Mouse (Mus musculus): ENCODE measurements around the gene Dbnl. TPM values are rescaled to one million over a fixed set of nuclear protein-coding genes. Genes with fewer than 3 reads are reported as not detected.

Gene Dbnl
- polyA plus RNA-seq, 1 experiment from 2014 or later: 64.4 TPM

DNA sequence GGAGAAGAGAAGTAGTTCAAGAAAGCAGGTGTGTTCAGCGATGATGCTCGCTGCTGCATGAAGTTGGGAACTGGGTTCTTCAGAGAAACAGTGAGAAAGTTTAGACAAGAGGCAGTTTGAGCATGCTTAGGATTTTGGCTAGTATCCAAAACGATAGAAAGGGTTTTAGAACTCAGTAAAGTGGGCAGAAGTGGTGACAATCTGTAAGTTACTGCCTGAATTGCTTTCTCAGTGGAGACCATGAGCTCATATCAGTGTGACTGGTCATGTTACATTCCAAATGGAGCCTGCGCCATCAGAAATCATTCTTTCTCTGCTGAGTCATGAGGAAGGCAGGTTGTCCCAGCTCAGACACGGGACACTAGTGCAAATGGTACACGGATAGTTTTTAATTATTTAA lies 22.3 kb upstream of the Dbnl start:
- no peak for ATAC-seq (replicated peaks; ENCODE audit: insufficient number of reproducible peaks, insufficient read depth, low FRiP score, low read depth)
- no peaks in the 10 kb centered on the region for H3K9me3 ChIP-seq (replicated peaks)
- peaks cover 11% of the 10 kb centered on the region for H3K36me3 ChIP-seq
- no peak overlapping the region for H3K9ac ChIP-seq
- peaks cover 11% of the 10 kb centered on the region for H3K4me1 ChIP-seq (replicated peaks)
- no peak overlapping the region for H3K4me2 ChIP-seq
- 66% methylated on average over 6 of the region's 6 CpGs for WGBS
- H3K27ac ChIP-seq: no peak overlapping the region
- H3K27me3 ChIP-seq: no peaks in the 10 kb centered on the region
- H3K4me3 ChIP-seq: no peak overlapping the region

- Histone ChIP-seq H3K36me3 (no peaks in the 10 kb centered on the region; the same call in 1 of the 2 replicates), H3K9me3 (replicated peaks) (no peaks in the 10 kb centered on the region), H3K9ac (no peak overlapping the region), H3K4me2 (no peak overlapping the region), H3K27ac (no peak overlapping the region), H3K4me1 (replicated peaks) (0 out of 2 replicates have a peak, but pooled peaks cover 4% of the 10 kb centered on the region), H3K27me3 (no peaks in the 10 kb centered on the region), H3K4me3 (no peak overlapping the region)
- no peak for ATAC-seq (replicated peaks; ENCODE audit: insufficient number of reproducible peaks, insufficient read depth, low FRiP score, low read depth)
- 78% methylated on average over 2 of the region's 2 CpGs for WGBS
Observed at GRCm38 (mm10) chr11:5778481-5778880, 9.8 kb upstream of the Dbnl start.

DNA sequence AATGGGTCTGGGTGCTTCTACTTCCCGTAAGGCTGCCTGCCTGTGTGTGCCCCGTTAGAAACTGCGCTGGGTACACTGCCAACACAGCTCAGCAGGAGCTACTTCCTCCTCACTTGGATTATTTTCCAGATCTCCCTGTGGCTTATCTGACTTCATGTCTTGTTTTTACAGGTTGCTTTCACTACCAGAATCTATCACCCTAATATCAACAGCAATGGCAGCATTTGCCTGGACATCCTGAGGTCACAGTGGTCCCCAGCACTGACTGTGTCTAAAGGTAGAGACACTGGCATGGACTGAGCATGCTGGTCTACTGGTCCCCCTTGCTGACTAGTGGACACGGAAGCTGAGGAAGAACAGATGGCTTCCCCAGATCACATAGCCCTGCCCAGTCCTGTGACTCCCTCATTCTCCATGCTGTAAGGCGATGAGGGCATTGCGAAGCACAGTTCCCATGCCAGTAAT lies 8.2 kb upstream of the Dbnl start:
- Histone ChIP-seq H3K9ac (no peak overlapping the region), H3K27me3 (no peaks in the 10 kb centered on the region), H3K4me3 (no peak overlapping the region), H3K36me3 (no peaks in the 10 kb centered on the region), H3K27ac (no peak overlapping the region), H3K4me1 (replicated peaks) (0 out of 2 replicates have a peak, but pooled peaks cover 4% of the 10 kb centered on the region), H3K4me2 (no peak overlapping the region), H3K9me3 (replicated peaks) (no peaks in the 10 kb centered on the region)
- 0 out of 2 replicates have a peak, but pooled peaks have one; percentile 31 for ATAC-seq (replicated peaks; ENCODE audit: insufficient number of reproducible peaks, insufficient read depth, low FRiP score, low read depth)
- WGBS: 84% methylated on average over 6 of the region's 6 CpGs

DNA sequence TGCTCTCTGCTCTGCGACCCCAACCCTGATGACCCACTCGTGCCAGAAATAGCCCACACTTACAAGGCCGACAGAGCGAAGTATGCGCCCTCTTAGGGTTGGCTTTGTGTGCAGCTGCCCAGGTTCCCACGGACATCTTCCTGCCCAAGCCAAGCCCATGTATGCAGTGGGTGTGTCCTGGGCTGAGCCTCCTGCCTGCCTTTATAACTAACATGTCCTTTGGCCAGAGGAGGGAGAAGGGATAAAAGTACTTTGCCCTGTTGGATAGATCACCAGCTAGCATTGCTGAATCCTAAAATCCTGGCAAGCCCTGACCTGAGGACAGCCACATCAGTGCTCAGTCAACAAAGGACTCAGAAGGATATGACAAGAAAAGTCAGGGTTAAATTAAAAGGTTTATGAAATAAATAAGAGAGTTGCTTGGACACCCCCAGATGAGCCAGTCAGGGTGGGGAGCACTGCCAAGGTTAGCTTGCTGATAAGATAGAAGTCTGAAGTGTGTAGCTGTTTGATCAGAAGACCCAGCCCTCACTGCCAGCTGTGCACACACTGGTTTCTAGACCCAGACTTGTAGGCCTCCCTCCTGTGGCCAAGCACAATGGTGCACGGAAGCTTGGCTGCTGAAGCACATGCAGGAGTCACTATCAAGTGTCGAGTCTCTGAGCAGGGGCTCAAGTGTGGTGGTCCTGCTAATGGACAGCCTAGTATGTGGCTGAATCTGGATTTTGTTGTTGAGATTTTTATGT lies 5.9 kb upstream of the Dbnl start:
- no peak overlapping the region for H3K27ac ChIP-seq
- no peaks in the 10 kb centered on the region for H3K27me3 ChIP-seq
- H3K4me1 ChIP-seq (replicated peaks): peaks cover 7% of the 10 kb centered on the region; the same call in 1 of the 2 replicates
- no peak for ATAC-seq (replicated peaks; ENCODE audit: insufficient number of reproducible peaks, insufficient read depth, low FRiP score, low read depth)
- H3K36me3 ChIP-seq: no peaks in the 10 kb centered on the region
- H3K4me3 ChIP-seq: no peak overlapping the region
- 40% methylated on average over 8 of the region's 8 CpGs for WGBS
- H3K9me3 ChIP-seq (replicated peaks): no peaks in the 10 kb centered on the region
- no peak overlapping the region for H3K9ac ChIP-seq
- no peak overlapping the region for H3K4me2 ChIP-seq

- H3K4me3 ChIP-seq: no peak overlapping the region
- no peaks in the 10 kb centered on the region for H3K27me3 ChIP-seq
- H3K4me2 ChIP-seq: no peak overlapping the region
- no peak overlapping the region for H3K27ac ChIP-seq
- no peak overlapping the region for H3K9ac ChIP-seq
- H3K36me3 ChIP-seq: no peaks in the 10 kb centered on the region
- H3K4me1 ChIP-seq (replicated peaks): peaks cover 23% of the 10 kb centered on the region
- H3K9me3 ChIP-seq (replicated peaks): no peaks in the 10 kb centered on the region
- ATAC-seq (replicated peaks; ENCODE audit: insufficient number of reproducible peaks, insufficient read depth, low FRiP score, low read depth): no peak
Observed at GRCm38 (mm10) chr11:5785732-5786131, 2.6 kb upstream of the Dbnl start.

DNA sequence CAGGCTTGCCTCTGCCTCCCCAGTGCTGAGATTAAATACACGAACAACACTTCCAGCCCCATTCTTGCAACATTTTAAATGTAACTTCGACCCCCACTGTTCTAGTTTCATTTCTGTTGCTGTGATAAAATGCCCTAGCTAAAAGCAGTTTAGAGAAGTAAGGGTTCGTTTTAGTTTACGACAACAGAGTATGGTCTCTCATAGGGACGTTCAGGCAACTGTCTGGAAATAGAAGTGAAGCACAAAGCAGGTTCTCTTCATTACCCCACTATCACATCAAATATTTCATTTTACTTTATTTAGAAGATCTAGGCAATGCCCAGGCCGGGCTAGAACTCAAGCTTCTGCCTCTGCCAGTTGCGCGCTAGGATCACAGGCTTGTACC lies 625 bp upstream of the Dbnl start:
- H3K27me3 ChIP-seq: no peaks in the 10 kb centered on the region
- peak overlapping the region; percentile 86 for H3K4me2 ChIP-seq
- ATAC-seq (replicated peaks; ENCODE audit: insufficient number of reproducible peaks, insufficient read depth, low FRiP score, low read depth): no peak
- 31% methylated on average over 8 of the region's 8 CpGs for WGBS
- peaks cover 21% of the 10 kb centered on the region for H3K4me1 ChIP-seq (replicated peaks)
- no peaks in the 10 kb centered on the region for H3K9me3 ChIP-seq (replicated peaks)
- H3K27ac ChIP-seq: peak overlapping the region; percentile 96
- H3K9ac ChIP-seq: peak overlapping the region; percentile 89
- H3K4me3 ChIP-seq: peak overlapping the region; percentile 91
- peaks cover 9% of the 10 kb centered on the region for H3K36me3 ChIP-seq

DNA sequence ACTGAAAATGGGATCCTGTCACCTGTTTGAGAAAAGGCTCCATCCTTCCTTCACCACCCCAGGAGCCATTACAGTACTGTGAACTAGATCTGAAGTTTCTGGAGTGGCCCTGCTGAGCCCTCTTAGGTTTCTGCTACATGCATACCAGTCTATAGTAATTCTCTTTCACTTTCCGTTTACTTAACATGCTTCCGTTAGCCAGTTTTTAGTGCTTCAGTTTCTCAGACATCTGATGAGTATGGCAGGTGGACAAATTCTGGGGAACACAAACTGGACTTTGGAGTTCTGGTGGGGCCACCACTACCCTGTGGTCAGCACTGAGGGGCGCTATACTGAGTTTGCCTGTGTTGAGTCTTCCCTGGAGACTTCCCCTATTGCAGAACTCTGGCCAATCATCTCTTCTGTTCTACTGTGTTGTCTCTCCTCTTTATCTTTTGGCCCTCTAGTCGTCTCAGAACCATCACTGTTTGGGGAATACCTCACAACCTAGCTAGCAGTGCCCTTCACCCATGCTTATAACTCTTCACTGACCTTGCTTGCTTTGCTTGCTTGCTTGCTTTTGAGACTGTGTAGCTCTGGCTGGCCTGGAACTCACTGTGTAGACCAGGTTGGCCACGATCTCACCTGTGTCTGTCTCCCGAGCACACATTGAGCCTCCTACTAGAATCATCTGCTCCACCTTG lies 924 bp downstream of the Dbnl start:
- no peak; the same call in 1 of the 2 replicates for ATAC-seq (replicated peaks; ENCODE audit: insufficient number of reproducible peaks, insufficient read depth, low FRiP score, low read depth)
- 55% methylated on average over 6 of the region's 6 CpGs for WGBS

GRCm38 (mm10) chr11:5789754-5790333 lies 1.6 kb downstream of the Dbnl start:
- Histone ChIP-seq H3K36me3 (peaks cover 26% of the 10 kb centered on the region), H3K4me2 (peak overlapping the region; percentile 86), H3K27ac (0 out of 2 replicates have a peak overlapping the region, but pooled peaks have one; percentile 11), H3K4me1 (replicated peaks) (peaks cover 20% of the 10 kb centered on the region), H3K27me3 (no peaks in the 10 kb centered on the region), H3K9me3 (replicated peaks) (no peaks in the 10 kb centered on the region), H3K9ac (peak overlapping the region; percentile 89; the same call in 1 of the 2 replicates), H3K4me3 (peak overlapping the region; percentile 91)
- WGBS: 63% methylated on average over 3 of the region's 3 CpGs
- no peak for ATAC-seq (replicated peaks; ENCODE audit: insufficient number of reproducible peaks, insufficient read depth, low FRiP score, low read depth)

More for the DNA sequence above, 924 bp downstream of the Dbnl start:
- Histone ChIP-seq H3K36me3 (peaks cover 20% of the 10 kb centered on the region), H3K4me2 (peak overlapping the region; percentile 86), H3K4me3 (peak overlapping the region; percentile 91), H3K9ac (peak overlapping the region; percentile 89), H3K27ac (peak overlapping the region; percentile 96), H3K4me1 (replicated peaks) (peaks cover 20% of the 10 kb centered on the region), H3K9me3 (replicated peaks) (no peaks in the 10 kb centered on the region), H3K27me3 (no peaks in the 10 kb centered on the region)

DNA sequence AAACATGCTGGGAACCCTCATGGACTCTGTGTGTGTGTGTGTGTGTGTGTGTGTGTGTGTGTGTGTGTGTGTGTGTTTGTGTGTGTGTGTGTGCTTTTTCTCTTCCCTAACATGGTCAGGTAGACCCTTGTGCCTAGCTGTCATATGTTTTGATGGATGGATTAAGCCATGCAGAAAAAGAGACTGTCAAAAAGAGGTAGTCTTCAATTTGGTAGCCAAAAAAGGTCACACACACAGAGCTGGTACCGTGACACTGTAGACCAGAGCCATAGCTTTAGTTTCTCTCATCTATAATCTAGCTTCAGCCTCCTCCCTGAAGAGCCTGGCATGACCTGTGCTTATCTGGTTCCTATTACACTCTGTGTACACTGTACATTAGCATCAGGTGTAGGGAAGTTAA lies 2.1 kb downstream of the Dbnl start:
- WGBS: 76% methylated on average over 1 of the region's 1 CpGs

DNA sequence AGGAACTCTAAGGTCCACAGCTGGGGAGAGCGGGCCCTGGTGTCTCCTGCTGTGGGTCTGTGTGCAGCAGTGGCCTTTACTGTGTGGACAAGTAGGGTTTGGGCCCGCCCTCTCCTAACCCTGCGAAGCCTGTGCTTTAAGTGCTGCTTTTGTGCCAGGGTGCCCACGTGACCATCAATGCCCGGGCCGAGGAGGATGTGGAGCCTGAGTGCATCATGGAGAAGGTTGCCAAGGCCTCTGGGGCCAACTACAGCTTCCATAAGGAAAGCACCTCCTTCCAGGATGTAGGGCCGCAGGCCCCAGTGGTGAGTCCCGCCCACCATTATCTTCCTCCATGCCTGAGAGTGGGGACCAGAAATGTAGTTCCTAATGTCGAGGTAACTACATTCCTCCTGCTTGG lies 7.0 kb downstream of the Dbnl start:
- peak overlapping the region; percentile 76 for H3K27ac ChIP-seq
- peaks cover 68% of the 10 kb centered on the region for H3K36me3 ChIP-seq
- 83% methylated on average over 9 of the region's 9 CpGs for WGBS
- ATAC-seq (replicated peaks; ENCODE audit: insufficient number of reproducible peaks, insufficient read depth, low FRiP score, low read depth): no peak
- H3K4me1 ChIP-seq (replicated peaks): peaks cover 28% of the 10 kb centered on the region
- no peak overlapping the region for H3K4me3 ChIP-seq
- H3K27me3 ChIP-seq: no peaks in the 10 kb centered on the region
- no peak overlapping the region for H3K9ac ChIP-seq
- no peak overlapping the region for H3K4me2 ChIP-seq
- H3K9me3 ChIP-seq (replicated peaks): no peaks in the 10 kb centered on the region

More for the DNA sequence above, 2.1 kb downstream of the Dbnl start:
- ATAC-seq (replicated peaks; ENCODE audit: insufficient number of reproducible peaks, insufficient read depth, low FRiP score, low read depth): no peak
- peaks cover 25% of the 10 kb centered on the region for H3K4me1 ChIP-seq (replicated peaks)
- H3K4me2 ChIP-seq: no peak overlapping the region
- no peak overlapping the region for H3K9ac ChIP-seq
- H3K36me3 ChIP-seq: peaks cover 31% of the 10 kb centered on the region
- H3K4me3 ChIP-seq: no peak overlapping the region
- H3K27me3 ChIP-seq: no peaks in the 10 kb centered on the region
- H3K27ac ChIP-seq: no peak overlapping the region
- no peaks in the 10 kb centered on the region for H3K9me3 ChIP-seq (replicated peaks)

GRCm38 (mm10) chr11:5795706-5796105 lies 7.4 kb downstream of the Dbnl start:
- H3K36me3 ChIP-seq: peaks cover 72% of the 10 kb centered on the region
- H3K4me2 ChIP-seq: no peak overlapping the region
- H3K4me3 ChIP-seq: no peak overlapping the region
- no peak overlapping the region for H3K9ac ChIP-seq
- no peaks in the 10 kb centered on the region for H3K9me3 ChIP-seq (replicated peaks)
- peaks cover 33% of the 10 kb centered on the region for H3K4me1 ChIP-seq (replicated peaks)
- 52% methylated on average over 7 of the region's 7 CpGs for WGBS
- ATAC-seq (replicated peaks; ENCODE audit: insufficient number of reproducible peaks, insufficient read depth, low FRiP score, low read depth): no peak; the same call in 1 of the 2 replicates
- peak overlapping the region; percentile 76 for H3K27ac ChIP-seq
- H3K27me3 ChIP-seq: no peaks in the 10 kb centered on the region

Data from heart, embryonic 15.5 days (tissue).